Mouse (Mus musculus) limb, embryonic 12.5 days (tissue): Measurements from ENCODE around the gene Gm13278. TPM values are rescaled to one million over a fixed set of nuclear protein-coding genes. Genes with fewer than 3 reads are reported as not detected.
"Not testable (repeated sequence)": the region's sequence is repeated elsewhere in the genome, so short reads cannot be mapped to it uniquely, and the experiment has no call there.

Experiments
- ATAC-seq: fragments of 200-750 bp; cut with Nextera tagmentation; 2 replicates; pipeline ENCODE4 v1.8.0; 2017; ENCODE audit warnings: low read depth, moderate TSS enrichment; ENCODE audit not compliant: insufficient number of reproducible peaks, insufficient read depth, low FRiP score, low TSS enrichment
- H3K27ac ChIP-seq: fragments of 300-500 bp; sonication (generic); 2 replicates; pipeline ENCODE4 v1.5.1; 2016; ENCODE audit warnings: mild to moderate bottlenecking, moderate library complexity
- H3K27me3 ChIP-seq: fragments of 300-500 bp; sonication (generic); 2 replicates; pipeline ENCODE4 v1.6.1; 2016; ENCODE audit warnings: mild to moderate bottlenecking, moderate library complexity
- H3K36me3 ChIP-seq: fragments of 300-500 bp; sonication (generic); 2 replicates; pipeline ENCODE4 v1.6.1; 2016; ENCODE audit warnings: mild to moderate bottlenecking, moderate library complexity
- H3K4me1 ChIP-seq: fragments of 300-500 bp; sonication (generic); replicated peaks from 2 replicates; pipeline ENCODE4 v1.6.1; 2016
- H3K4me2 ChIP-seq: fragments of 300-500 bp; sonication (generic); 2 replicates; pipeline ENCODE4 v1.6.1; 2016; ENCODE audit warnings: mild to moderate bottlenecking, moderate library complexity
- H3K4me3 ChIP-seq: fragments of 300-500 bp; sonication (generic); replicated peaks from 2 replicates; pipeline ENCODE4 v1.5.1; 2016; ENCODE audit warnings: mild to moderate bottlenecking
- H3K9ac ChIP-seq: fragments of 300-500 bp; sonication (generic); replicated peaks from 2 replicates; pipeline ENCODE4 v1.6.1; 2016; ENCODE audit warnings: mild to moderate bottlenecking, moderate library complexity
- H3K9me3 ChIP-seq: fragments of 300-500 bp; sonication (generic); 2 replicates; pipeline ENCODE4 v1.6.1; 2016; ENCODE audit warnings: mild to moderate bottlenecking, moderate library complexity
- WGBS: fragments of 180-500 bp; shearing (Covaris S2); methylation state at CpG from one replicate; pipeline ENCODE4 v1.1.7; 2016; 5-methylcytosine and 5-hydroxymethylcytosine counted together
- polyA plus RNA-seq: library from polyadenylated mRNA; unstranded; fragments of >200 nt; fragmentation: Nextera tagmentation; extraction: Ambion mirVana; gene quantifications from 2 replicates; pipeline ENCODE4 v1.2.1, GENCODE M21; 2016

Gene Gm13278
- not detected in 2 replicates for polyA plus RNA-seq

- not testable (repeated sequence) for H3K4me1 ChIP-seq, H3K9me3 ChIP-seq, ATAC-seq, H3K9ac ChIP-seq, H3K27me3 ChIP-seq, H3K4me2 ChIP-seq, H3K4me3 ChIP-seq, H3K36me3 ChIP-seq, H3K27ac ChIP-seq
- no CpG with 5 or more reads among the region's 28 CpGs for WGBS
These were observed at the start of gene Gm13278 for GRCm38 (mm10) chr4:88791250-88791649. Gene Gm13278, plus strand, starts transcription at chr4:88791550.

GRCm38 (mm10) chr4:88742771-88743371 is 48.5 kb upstream of the Gm13278 start:
- ATAC-seq: no peak
- Histone ChIP-seq H3K9ac (no peak overlapping the region; the same call in 1 of the 2 replicates), H3K4me1 (peaks cover 15% of the 10 kb centered on the region), H3K36me3 (no peaks in the 10 kb centered on the region), H3K4me3 (no peak overlapping the region), H3K9me3 (no peaks in the 10 kb centered on the region), H3K27ac (no peak overlapping the region), H3K4me2 (no peak overlapping the region), H3K27me3 (peaks cover 4% of the 10 kb centered on the region; the same call in 1 of the 2 replicates)
- 75% methylated on average over 7 of the region's 7 CpGs for WGBS

DNA sequence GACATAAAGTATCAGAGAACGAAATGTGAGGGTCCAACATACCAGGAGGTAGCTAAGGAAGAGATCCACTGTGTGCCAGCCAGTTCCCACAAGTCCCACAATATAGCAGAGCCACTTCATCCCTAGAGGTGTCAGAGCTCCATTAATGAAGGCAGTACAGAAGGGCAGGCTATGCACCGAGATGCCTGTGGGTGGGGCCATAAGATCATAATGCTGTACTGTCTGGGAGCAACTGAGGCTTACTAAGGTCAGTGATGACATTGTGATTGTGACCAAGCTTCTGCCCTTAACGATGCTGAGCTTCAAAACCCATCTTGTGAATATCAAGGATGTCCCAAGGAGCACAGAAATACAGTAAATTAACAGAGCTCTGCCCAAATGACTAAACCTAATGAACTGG is 47.1 kb upstream of the Gm13278 start:
- no peak overlapping the region for H3K4me3 ChIP-seq
- H3K4me1 ChIP-seq: peaks cover 17% of the 10 kb centered on the region
- no peaks in the 10 kb centered on the region for H3K36me3 ChIP-seq
- H3K27me3 ChIP-seq: peaks cover 7% of the 10 kb centered on the region
- H3K4me2 ChIP-seq: no peak overlapping the region
- no peaks in the 10 kb centered on the region for H3K9me3 ChIP-seq
- ATAC-seq: no peak
- 70% methylated on average over 3 of the region's 3 CpGs for WGBS
- no peak overlapping the region for H3K27ac ChIP-seq
- H3K9ac ChIP-seq: no peak overlapping the region

DNA sequence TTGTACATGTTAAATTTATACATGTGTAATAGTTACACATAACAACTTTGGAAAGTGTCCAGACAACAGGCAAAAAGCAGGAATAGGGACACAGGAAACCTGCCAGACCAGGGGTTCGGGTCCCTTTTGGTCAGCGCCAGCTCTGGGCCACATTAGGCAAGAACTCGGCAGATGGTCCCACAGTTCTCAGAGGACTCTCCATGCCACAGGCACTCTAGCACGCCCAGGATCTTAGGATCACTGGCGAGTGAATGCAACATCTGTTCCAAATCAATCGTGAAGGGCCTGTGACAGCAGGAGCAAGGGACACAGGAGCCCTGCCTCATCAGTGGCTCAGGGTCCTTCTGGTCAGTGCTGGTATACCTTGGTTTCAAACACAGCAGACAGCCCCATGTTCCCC is 41.4 kb upstream of the Gm13278 start:
- H3K4me2 ChIP-seq: no peak overlapping the region
- H3K27ac ChIP-seq: no peak overlapping the region
- ATAC-seq: no peak
- 25% methylated on average over 6 of the region's 6 CpGs for WGBS
- no peak overlapping the region for H3K4me3 ChIP-seq
- H3K27me3 ChIP-seq: peaks cover 5% of the 10 kb centered on the region
- no peaks in the 10 kb centered on the region for H3K36me3 ChIP-seq
- H3K4me1 ChIP-seq: peaks cover 17% of the 10 kb centered on the region
- H3K9ac ChIP-seq: no peak overlapping the region
- H3K9me3 ChIP-seq: no peaks in the 10 kb centered on the region

DNA sequence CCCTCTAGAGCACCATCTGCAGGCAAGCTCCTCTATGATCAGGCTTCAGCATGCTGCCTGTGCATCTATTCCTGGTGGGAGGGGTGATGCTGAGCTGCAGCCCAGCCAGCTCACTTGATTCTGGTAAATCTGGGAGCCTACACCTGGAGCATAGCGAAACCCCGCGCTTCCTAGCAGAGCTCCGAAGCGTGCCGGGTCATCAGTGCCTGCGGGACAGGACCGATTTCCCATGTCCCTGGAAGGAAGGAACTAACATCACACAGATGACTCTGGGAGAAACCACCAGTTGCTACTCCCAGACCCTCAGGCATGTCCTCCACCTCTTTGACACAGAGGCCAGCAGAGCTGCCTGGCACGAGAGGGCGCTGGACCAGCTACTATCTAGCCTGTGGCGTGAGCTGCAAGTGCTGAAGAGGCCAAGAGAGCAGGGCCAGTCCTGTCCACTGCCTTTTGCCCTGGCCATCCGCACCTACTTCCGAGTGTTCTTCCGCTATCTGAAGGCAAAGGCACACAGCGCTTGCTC is 36.5 kb upstream of the Gm13278 start, which contains the start of gene Gm13271:
Gene Gm13271 (plus strand): TSS at position 51 of the 523 bp plus-strand sequence.
- not testable (repeated sequence) for H3K27me3 ChIP-seq, H3K4me1 ChIP-seq, H3K27ac ChIP-seq, H3K9ac ChIP-seq, H3K9me3 ChIP-seq, H3K4me3 ChIP-seq, H3K4me2 ChIP-seq, H3K36me3 ChIP-seq, ATAC-seq
- 79% methylated on average over 15 of the region's 15 CpGs for WGBS

GRCm38 (mm10) chr4:88756581-88757513 is 34.5 kb upstream of the Gm13278 start:
- not testable (repeated sequence) for H3K27me3 ChIP-seq, ATAC-seq, H3K36me3 ChIP-seq, H3K4me1 ChIP-seq, H3K9me3 ChIP-seq
- Histone ChIP-seq H3K4me2 (peak overlapping the region; percentile 70), H3K27ac (peak overlapping the region; percentile 96), H3K4me3 (peak overlapping the region; percentile 52), H3K9ac (peak overlapping the region; percentile 59)
- 11% methylated on average over 29 of the region's 31 CpGs for WGBS

GRCm38 (mm10) chr4:88757628-88758031 is 33.7 kb upstream of the Gm13278 start:
- not testable (repeated sequence) for H3K27me3 ChIP-seq, H3K36me3 ChIP-seq, H3K9me3 ChIP-seq, H3K4me1 ChIP-seq
- H3K4me2 ChIP-seq: peak overlapping the region; percentile 70
- peak; percentile 100 for ATAC-seq
- peak overlapping the region; percentile 52 for H3K4me3 ChIP-seq
- under 1% methylated on average over 21 of the region's 21 CpGs for WGBS
- peak overlapping the region; percentile 96 for H3K27ac ChIP-seq
- H3K9ac ChIP-seq: peak overlapping the region; percentile 59; the same call in 1 of the 2 replicates

DNA sequence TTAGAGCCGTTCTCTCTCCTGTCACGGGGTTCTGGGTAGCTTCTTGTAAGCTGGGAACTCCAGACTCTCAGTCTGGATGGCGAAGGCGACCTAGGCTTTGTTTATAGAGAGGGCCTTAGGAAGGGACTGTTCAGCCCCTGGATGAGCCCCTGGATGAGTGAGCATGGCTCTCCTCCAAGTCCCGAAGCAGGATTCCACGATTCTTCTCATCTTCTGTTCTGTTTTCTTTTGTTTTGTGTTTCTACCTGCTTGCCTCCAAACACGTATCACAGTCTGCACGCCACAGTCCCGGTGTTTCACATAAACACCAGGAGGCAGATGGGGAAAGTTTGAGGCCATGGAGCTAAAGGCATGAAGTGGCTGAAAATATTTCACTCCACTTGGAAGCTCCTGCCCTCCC is 32.6 kb upstream of the Gm13278 start:
- WGBS: 88% methylated on average over 9 of the region's 9 CpGs
- H3K9me3 ChIP-seq, H3K9ac ChIP-seq, H3K36me3 ChIP-seq, H3K4me3 ChIP-seq, H3K4me1 ChIP-seq, H3K27me3 ChIP-seq, H3K4me2 ChIP-seq, ATAC-seq, H3K27ac ChIP-seq: not testable (repeated sequence)

GRCm38 (mm10) chr4:88759610-88760268 is 31.6 kb upstream of the Gm13278 start, which contains the start of gene Gm13283:
Gene Gm13283, plus strand, starts transcription at chr4:88760119.
- not testable (repeated sequence) for ATAC-seq
- H3K9ac ChIP-seq: 0 out of 2 replicates have a peak within 1 kb of the TSS, but pooled peaks have one; percentile 34
- 29% methylated on average over 7 of the region's 14 CpGs for WGBS

GRCm38 (mm10) chr4:88760431-88760830 is 30.9 kb upstream of the Gm13278 start:
- ATAC-seq, H3K36me3 ChIP-seq, H3K4me1 ChIP-seq, H3K27me3 ChIP-seq, H3K9me3 ChIP-seq: not testable (repeated sequence)
- Histone ChIP-seq H3K4me3 (peak overlapping the region; percentile 34), H3K27ac (peak overlapping the region; percentile 72; the same call in 1 of the 2 replicates), H3K4me2 (peak overlapping the region; percentile 50), H3K9ac (0 out of 2 replicates have a peak overlapping the region, but pooled peaks have one; percentile 34)
- under 1% methylated on average over 23 of the region's 28 CpGs for WGBS

More at GRCm38 (mm10) chr4:88759610-88760268, 31.6 kb upstream of the Gm13278 start, which contains the start of gene Gm13283:
- H3K36me3 ChIP-seq, H3K9me3 ChIP-seq, H3K27me3 ChIP-seq, H3K4me1 ChIP-seq: not testable (repeated sequence)
- Histone ChIP-seq H3K27ac (peak within 1 kb of the TSS; percentile 72; the same call in 1 of the 2 replicates), H3K4me3 (peak within 1 kb of the TSS; percentile 34), H3K4me2 (peak within 1 kb of the TSS; percentile 50)
